Mouse (Mus musculus): ENCODE data around the gene Hspb6. TPM values are rescaled to one million over a fixed set of nuclear protein-coding genes. Genes with fewer than 3 reads are reported as not detected.

The Hspb6 gene
- polyA plus RNA-seq, 1 experiment from 2014 or later = 5.7 TPM

- peak overlapping the region; percentile 87 for H3K4me2 ChIP-seq (replicated peaks)
- WGBS = 86% methylated on average over 22 of the region's 22 CpGs
- H3K27ac ChIP-seq = no peak overlapping the region
- H3K4me1 ChIP-seq = peaks cover 26% of the 10 kb centered on the region
- peaks cover 38% of the 10 kb centered on the region for H3K36me3 ChIP-seq
- no peak for ATAC-seq (ENCODE audit: low FRiP score)
- H3K9ac ChIP-seq = peak overlapping the region; percentile 75; the same call in 1 of the 2 replicates
- H3K9me3 ChIP-seq (replicated peaks) = no peaks in the 10 kb centered on the region
- 0 out of 2 replicates have a peak overlapping the region, but pooled peaks have one; percentile 61 for H3K4me3 ChIP-seq
- 0 out of 2 replicates have a peak, but pooled peaks cover 3% of the 10 kb centered on the region for H3K27me3 ChIP-seq
Measured at GRCm38 (mm10) chr7:30553810-30554584, 2.0 kb downstream of the Hspb6 start.

GRCm38 (mm10) chr7:30556894-30557536 lies 5.0 kb downstream of the Hspb6 start:
- H3K4me2 ChIP-seq (replicated peaks) = no peak overlapping the region
- H3K4me3 ChIP-seq = no peak overlapping the region

DNA sequence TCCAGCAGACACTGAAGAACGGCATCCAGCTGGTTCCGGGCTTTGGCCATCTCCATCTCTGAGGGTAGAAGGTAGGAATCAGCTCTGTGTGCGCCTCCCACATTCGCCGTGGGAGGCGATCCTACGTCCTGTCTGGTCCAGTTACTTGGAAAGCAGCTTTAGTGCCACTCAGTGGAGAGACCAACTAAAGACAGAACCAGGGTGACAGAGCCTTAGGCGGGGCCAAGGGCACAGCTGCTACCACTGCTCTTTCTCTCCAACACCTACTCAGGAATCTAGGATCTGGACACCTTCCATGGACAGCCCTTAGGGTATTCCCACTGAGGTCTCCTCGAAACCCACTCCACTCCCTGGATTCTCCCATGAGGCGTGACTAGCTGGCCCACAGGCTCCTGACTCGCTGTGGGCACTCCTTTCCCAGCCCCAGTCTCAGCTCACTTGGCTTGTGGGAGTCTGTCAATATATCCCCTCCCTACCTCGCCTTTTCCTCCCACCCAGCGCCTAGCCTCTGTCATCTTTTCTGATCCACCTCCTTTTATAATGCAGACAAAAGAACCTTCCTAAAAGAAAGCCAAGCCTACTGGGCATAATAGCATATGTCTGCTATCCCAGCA lies 6.0 kb downstream of the Hspb6 start:
- no peak overlapping the region for H3K27ac ChIP-seq
- peak overlapping the region; percentile 94 for H3K4me2 ChIP-seq (replicated peaks)
- H3K9me3 ChIP-seq (replicated peaks) = no peaks in the 10 kb centered on the region
- H3K27me3 ChIP-seq = 0 out of 2 replicates have a peak, but pooled peaks cover 3% of the 10 kb centered on the region
- H3K4me3 ChIP-seq = peak overlapping the region; percentile 63
- 0 out of 2 replicates have a peak overlapping the region, but pooled peaks have one; percentile 81 for H3K9ac ChIP-seq
- peaks cover 36% of the 10 kb centered on the region for H3K36me3 ChIP-seq
- H3K4me1 ChIP-seq = peaks cover 27% of the 10 kb centered on the region
- no peak for ATAC-seq (ENCODE audit: low FRiP score)
- 87% methylated on average over 13 of the region's 13 CpGs for WGBS

More at GRCm38 (mm10) chr7:30556894-30557536, 5.0 kb downstream of the Hspb6 start:
- Histone ChIP-seq H3K4me1 (peaks cover 28% of the 10 kb centered on the region), H3K36me3 (peaks cover 36% of the 10 kb centered on the region), H3K9me3 (replicated peaks) (no peaks in the 10 kb centered on the region), H3K9ac (no peak overlapping the region), H3K27ac (no peak overlapping the region), H3K27me3 (0 out of 2 replicates have a peak, but pooled peaks cover 3% of the 10 kb centered on the region)
- WGBS = 90% methylated on average over 18 of the region's 18 CpGs
- no peak for ATAC-seq (ENCODE audit: low FRiP score)

GRCm38 (mm10) chr7:30558656-30559442 lies 6.9 kb downstream of the Hspb6 start:
- 18% methylated on average over 12 of the region's 12 CpGs for WGBS
- H3K9ac ChIP-seq = peak overlapping the region; percentile 81
- no peaks in the 10 kb centered on the region for H3K9me3 ChIP-seq (replicated peaks)
- peak overlapping the region; percentile 63 for H3K4me3 ChIP-seq
- no peak overlapping the region for H3K27ac ChIP-seq
- H3K4me1 ChIP-seq = peaks cover 22% of the 10 kb centered on the region
- peaks cover 36% of the 10 kb centered on the region for H3K36me3 ChIP-seq
- H3K4me2 ChIP-seq (replicated peaks) = peak overlapping the region; percentile 94
- ATAC-seq (ENCODE audit: low FRiP score) = no peak
- H3K27me3 ChIP-seq = 0 out of 2 replicates have a peak, but pooled peaks cover 2% of the 10 kb centered on the region

DNA sequence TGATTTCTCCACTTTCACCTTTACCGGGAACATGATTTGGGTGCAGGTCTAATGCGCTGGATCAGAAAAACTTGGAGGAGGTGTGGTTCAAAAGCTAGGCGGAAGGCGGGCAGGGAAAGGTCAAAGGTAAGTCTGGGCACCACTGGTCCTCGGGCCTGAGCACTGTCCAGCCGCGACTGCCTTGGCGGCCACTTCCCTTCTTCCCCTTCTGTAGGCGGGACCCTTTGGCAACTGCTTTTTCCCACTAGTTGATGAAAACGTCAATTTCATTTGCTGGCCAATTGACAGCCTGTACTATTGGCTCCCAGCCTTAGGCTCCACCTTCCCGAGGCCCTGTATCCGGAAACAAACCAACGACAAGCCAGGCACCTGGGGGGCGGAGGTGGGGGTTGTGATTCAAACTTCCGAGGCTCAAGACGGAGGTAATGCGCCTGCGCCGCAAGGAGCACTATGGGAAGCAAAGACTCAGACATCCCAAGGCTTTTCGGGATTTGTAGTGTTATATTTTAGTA lies 7.5 kb downstream of the Hspb6 start, which contains the start of gene Lin37:
Lin37 (minus strand) TSS at position 396 of the 512 bp plus-strand sequence.
- ATAC-seq (ENCODE audit: low FRiP score) = peak; percentile 87
- peak within 1 kb of the TSS; percentile 94 for H3K4me2 ChIP-seq (replicated peaks)
- under 1% methylated on average over 20 of the region's 20 CpGs for WGBS
- H3K4me1 ChIP-seq = peaks cover 25% of the 10 kb centered on the region
- no peaks in the 10 kb centered on the region for H3K9me3 ChIP-seq (replicated peaks)
- no peak within 1 kb of the TSS for H3K27ac ChIP-seq
- H3K27me3 ChIP-seq = no peaks in the 10 kb centered on the region
- H3K9ac ChIP-seq = peak within 1 kb of the TSS; percentile 81
- H3K4me3 ChIP-seq = peak within 1 kb of the TSS; percentile 63
- H3K36me3 ChIP-seq = peaks cover 34% of the 10 kb centered on the region

- Histone ChIP-seq H3K9me3 (replicated peaks) (no peaks in the 10 kb centered on the region), H3K9ac (no peak overlapping the region), H3K4me3 (no peak overlapping the region), H3K4me1 (peaks cover 25% of the 10 kb centered on the region), H3K4me2 (replicated peaks) (no peak overlapping the region), H3K36me3 (peaks cover 33% of the 10 kb centered on the region), H3K27me3 (no peaks in the 10 kb centered on the region), H3K27ac (no peak overlapping the region)
- ATAC-seq (ENCODE audit: low FRiP score) = no peak
- WGBS = 78% methylated on average over 2 of the region's 2 CpGs
Measured at GRCm38 (mm10) chr7:30560296-30560695, 8.3 kb downstream of the Hspb6 start.

DNA sequence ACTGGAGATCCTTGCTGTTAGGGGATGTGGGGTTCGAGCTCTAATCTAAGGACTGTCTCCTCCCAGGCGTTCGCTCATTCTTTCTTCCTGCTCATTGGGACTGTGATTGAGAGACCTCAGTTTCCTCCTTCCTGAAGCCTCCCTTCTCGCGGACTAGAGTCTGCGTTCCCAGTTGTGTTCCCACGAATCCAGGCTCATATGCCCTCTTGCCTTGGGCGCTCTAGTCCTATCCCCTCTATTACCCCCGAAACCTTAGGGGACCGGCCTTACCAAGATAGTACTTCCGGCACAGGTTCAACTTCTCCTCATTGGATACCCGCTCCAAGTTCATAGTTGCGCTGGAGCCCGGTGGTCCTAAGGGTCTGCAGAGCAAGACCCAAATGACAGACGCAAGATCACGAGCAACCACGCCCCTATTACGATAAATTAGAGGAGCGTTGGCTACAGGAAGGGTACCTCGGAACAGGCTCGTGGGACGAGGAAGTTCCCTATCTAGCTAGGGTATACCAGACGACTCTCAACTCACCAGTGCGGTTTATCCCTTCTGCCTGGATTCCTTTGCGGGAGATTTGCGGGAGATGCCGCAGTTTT lies 10.6 kb downstream of the Hspb6 start:
- no peaks in the 10 kb centered on the region for H3K27me3 ChIP-seq
- H3K4me3 ChIP-seq = peak overlapping the region; percentile 76
- peak overlapping the region; percentile 82 for H3K4me2 ChIP-seq (replicated peaks)
- H3K4me1 ChIP-seq = peaks cover 25% of the 10 kb centered on the region
- H3K9ac ChIP-seq = peak overlapping the region; percentile 67
- H3K27ac ChIP-seq = peak overlapping the region; percentile 66
- 0 out of 2 replicates have a peak, but pooled peaks have one; percentile 14 for ATAC-seq (ENCODE audit: low FRiP score)
- peaks cover 33% of the 10 kb centered on the region for H3K36me3 ChIP-seq
- WGBS = 3% methylated on average over 27 of the region's 27 CpGs
- no peaks in the 10 kb centered on the region for H3K9me3 ChIP-seq (replicated peaks)

DNA sequence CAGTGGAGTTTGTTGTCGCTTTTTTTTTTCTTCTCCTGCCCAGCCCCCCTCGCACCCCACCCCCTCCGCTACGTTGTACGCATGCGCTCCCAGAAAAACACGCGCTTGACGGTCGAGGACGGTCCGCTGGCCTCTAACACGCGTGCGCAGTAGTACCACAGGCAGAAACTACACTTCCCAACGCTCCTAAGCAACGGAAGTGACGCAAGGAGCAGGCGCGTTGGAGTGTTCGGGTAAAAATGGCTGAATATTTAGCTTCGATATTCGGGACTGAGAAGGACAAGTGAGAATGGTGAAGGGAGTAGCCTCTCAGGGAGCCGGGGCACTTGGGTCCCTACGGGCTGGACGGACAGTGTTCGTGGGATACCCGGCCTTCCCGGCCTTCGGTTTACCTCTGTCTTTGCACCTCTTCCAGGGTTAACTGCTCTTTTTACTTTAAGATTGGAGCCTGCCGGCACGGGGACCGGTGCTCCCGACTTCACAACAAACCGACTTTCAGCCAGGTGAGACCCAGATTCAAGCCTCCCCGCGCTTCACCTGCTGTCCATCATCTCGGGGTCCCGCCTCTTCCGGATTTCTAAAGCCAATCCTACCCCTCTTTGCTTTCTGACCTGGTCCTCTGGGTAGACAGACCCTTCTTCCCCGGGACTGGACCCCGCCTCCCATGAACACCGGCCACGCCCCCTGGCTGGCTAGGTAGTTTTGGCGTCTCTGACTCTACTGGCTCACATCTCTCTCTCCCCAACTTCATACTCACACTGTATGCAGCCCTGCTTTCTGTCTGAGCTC lies 11.3 kb downstream of the Hspb6 start, which contains the start of the genes U2af1l4, Gm49396 and Psenen:
U2af1l4 (plus strand) TSS at position 185 of the 789 bp plus-strand sequence.
Gm49396 (plus strand) TSS at position 228 of the 789 bp plus-strand sequence.
Psenen (minus strand) TSS at position 511 of the 789 bp plus-strand sequence.
- H3K27me3 ChIP-seq = no peaks in the 10 kb centered on the region
- peaks cover 35% of the 10 kb centered on the region for H3K36me3 ChIP-seq
- H3K4me3 ChIP-seq = peak within 1 kb of the TSS; percentile 76
- H3K9ac ChIP-seq = peak within 1 kb of the TSS; percentile 85
- H3K4me2 ChIP-seq (replicated peaks) = peak within 1 kb of the TSS; percentile 82
- under 1% methylated on average over 45 of the region's 45 CpGs for WGBS
- no peaks in the 10 kb centered on the region for H3K9me3 ChIP-seq (replicated peaks)
- peak within 1 kb of the TSS; percentile 94 for H3K27ac ChIP-seq
- ATAC-seq (ENCODE audit: low FRiP score) = peak; percentile 84
- peaks cover 20% of the 10 kb centered on the region for H3K4me1 ChIP-seq

DNA sequence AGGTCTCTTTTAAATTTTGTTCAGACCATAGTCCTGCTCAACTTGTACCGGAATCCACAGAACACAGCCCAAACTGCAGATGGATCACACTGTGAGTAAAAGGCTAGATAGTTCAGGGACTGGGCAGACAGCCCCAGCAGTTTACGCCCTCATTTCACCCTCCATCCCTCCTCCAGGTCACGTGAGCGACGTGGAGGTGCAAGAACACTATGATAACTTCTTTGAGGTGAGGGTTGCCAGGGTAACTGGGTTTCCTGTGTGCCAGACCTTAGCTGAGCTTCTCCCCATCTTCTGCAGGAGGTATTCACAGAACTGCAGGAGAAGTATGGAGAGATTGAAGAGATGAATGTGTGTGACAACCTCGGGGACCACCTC lies 11.9 kb downstream of the Hspb6 start:
- H3K4me2 ChIP-seq (replicated peaks) = peak overlapping the region; percentile 61
- peak overlapping the region; percentile 94 for H3K27ac ChIP-seq
- ATAC-seq (ENCODE audit: low FRiP score) = no peak
- H3K27me3 ChIP-seq = no peaks in the 10 kb centered on the region
- H3K9ac ChIP-seq = peak overlapping the region; percentile 85
- peaks cover 14% of the 10 kb centered on the region for H3K4me1 ChIP-seq
- peak overlapping the region; percentile 76 for H3K4me3 ChIP-seq
- 27% methylated on average over 6 of the region's 6 CpGs for WGBS
- H3K9me3 ChIP-seq (replicated peaks) = no peaks in the 10 kb centered on the region
- peaks cover 41% of the 10 kb centered on the region for H3K36me3 ChIP-seq

GRCm38 (mm10) chr7:30564970-30565571 lies 13.1 kb downstream of the Hspb6 start, which contains the start of gene Igflr1:
Gene Igflr1, plus strand, starts transcription at chr7:30565427.
- Histone ChIP-seq H3K9ac (peak within 1 kb of the TSS; percentile 85; the same call in 1 of the 2 replicates), H3K4me3 (0 out of 2 replicates have a peak within 1 kb of the TSS, but pooled peaks have one; percentile 76), H3K27me3 (no peaks in the 10 kb centered on the region), H3K9me3 (replicated peaks) (no peaks in the 10 kb centered on the region), H3K27ac (no peak within 1 kb of the TSS), H3K4me1 (peaks cover 12% of the 10 kb centered on the region), H3K36me3 (peaks cover 53% of the 10 kb centered on the region), H3K4me2 (replicated peaks) (no peak within 1 kb of the TSS)
- no peak for ATAC-seq (ENCODE audit: low FRiP score)
- WGBS = 95% methylated on average over 12 of the region's 12 CpGs

Measured in hindbrain, embryonic 12.5 days (tissue).